Mouse (Mus musculus) spleen, postnatal 4 days (tissue): ENCODE results near the gene Cradd.

ENCODE experiments used
- DNase-seq, 2 experiments: peaks; one replicate each; pipeline ENCODE4 v3.0.0; 2022; ENCODE audit warnings: low spot score in 2 of 2

Gene Cradd

DNA sequence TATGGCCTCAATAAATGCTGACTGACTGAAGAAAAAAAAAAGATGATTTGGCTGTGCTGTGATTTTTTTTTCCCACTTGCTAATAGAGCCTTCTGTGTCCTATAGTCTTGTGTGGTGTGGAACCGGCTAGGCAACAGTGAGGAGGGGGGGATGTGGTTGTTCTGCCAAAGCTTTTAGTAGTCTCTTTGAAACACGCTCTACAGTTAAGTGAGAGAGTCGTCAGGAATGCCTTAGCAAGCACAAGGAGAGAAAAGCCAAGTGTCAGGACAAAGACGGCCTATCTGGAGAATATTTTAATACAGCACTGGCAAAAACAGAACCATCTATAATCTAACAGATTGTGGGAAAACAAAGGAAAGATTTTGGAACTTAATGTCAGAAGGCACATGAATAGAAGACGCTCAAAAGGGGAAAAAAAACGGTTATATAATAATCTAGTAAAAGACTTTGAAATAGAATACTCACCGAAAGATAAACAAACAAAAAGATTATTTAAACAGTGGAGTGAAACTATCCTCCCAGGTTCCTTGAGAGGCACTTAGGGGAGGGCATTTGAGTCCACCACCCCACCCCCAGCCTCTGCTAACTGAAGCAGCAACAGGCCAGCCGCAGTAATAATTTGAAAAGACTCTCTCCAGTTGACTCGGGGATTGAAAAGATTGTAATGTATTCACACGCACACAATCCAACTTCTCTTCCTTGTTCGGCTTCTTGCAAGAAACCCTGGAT lies 16.9 kb downstream of the Cradd start:
- no peak for DNase-seq

DNA sequence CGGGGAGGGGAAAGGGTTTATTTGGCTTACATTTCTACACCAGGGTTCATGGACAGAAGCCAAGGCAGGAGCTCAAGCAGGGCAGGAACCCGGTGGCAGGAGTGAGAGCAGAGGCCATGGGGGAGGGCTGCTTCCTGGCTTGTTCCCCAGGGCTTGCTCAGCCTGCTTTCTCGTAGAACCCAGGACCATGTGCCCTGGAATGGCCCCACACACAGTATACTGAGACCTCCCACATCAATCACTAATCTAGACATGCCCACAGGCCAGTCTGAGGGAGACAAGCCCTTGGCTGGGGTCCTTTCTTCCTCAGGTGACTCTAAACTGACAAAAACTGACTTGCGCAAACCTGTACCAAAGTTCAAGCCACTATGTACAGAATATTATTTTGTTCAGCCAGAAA lies 19.7 kb downstream of the Cradd start:
- no peak for DNase-seq

DNA sequence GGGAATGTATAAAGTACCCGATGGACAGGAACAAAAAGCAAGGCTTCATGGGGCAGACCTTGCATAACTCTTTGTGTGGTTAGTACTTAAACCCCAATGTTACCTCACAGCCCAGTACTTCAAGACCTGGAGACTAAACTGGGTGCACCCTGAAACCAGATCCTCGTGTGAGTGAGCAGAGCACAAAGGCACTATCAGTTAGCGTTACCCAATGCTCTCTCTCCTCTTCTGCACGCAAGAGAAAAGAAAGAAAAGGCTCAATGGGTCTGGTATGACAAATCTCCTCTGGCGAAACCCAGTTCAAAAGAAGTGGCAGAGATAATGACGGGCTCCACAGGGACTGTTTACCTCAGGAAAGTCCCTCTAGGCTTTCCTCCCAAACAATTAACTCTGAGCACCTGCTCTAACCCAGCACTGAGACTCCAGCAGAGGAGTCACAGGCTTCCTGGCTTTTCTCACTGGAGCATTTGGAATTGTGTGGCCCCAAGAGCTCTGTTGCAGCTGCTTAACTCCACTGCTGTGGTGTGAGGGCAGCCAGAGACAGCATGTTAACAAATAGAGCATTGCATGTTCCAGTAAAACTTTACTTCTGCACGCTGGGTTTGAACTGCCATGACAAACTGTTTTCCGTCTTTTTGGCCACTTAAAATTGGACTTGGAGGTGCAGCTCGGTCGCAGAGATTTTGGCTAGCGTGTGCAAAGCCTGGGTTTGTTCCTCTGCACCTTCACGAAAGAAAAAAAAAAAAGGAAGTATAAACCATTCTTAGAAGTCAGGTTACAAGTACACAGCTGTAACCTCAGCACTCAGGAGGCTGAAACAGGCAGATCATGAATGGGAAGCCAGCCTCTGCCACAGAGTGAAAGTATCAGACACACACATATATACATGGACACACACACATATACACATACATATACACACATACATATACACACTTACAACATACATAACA lies 21.4 kb downstream of the Cradd start:
- DNase-seq: no peak

GRCm38 (mm10) chr10:95300178-95300793 lies 23.6 kb downstream of the Cradd start:
- DNase-seq: no peak

DNA sequence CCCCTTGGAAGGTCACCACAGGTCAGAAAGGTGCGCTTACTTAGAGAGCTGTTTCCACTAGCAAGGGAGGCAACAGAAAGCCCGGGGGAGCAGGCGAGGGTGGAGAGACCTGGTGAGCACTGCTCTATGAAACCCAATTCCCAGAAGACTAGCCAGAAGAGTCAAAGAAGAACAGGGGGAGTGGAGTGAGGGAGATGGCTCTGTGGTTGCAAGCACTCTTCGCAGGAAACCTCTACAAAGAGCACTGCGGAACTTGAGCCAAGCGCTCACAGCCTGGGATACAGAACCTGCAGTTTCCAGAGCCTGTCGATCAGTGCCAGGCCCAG lies 24.2 kb downstream of the Cradd start:
- no peak for DNase-seq

GRCm38 (mm10) chr10:95299010-95299807 lies 24.7 kb downstream of the Cradd start:
- DNase-seq: no peak

DNA sequence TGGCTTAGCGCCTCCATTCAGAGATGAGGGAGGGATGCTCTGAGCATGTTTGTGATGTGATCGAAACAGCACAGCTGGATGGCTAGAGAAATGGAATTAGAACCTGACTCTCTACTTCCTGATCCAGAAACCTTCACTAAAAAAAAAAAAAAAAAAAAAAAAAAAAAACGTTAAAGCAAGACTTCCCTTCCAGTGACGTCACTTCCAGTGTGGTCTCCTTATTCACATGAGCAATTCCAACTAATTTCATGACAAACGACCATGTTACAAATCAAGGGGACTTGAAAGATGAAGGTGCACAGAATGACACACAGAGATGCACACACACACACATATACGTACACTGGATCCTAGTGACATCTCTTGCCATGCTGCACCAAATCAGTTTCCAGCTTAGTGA lies 25.4 kb downstream of the Cradd start:
- DNase-seq: no peak

DNA sequence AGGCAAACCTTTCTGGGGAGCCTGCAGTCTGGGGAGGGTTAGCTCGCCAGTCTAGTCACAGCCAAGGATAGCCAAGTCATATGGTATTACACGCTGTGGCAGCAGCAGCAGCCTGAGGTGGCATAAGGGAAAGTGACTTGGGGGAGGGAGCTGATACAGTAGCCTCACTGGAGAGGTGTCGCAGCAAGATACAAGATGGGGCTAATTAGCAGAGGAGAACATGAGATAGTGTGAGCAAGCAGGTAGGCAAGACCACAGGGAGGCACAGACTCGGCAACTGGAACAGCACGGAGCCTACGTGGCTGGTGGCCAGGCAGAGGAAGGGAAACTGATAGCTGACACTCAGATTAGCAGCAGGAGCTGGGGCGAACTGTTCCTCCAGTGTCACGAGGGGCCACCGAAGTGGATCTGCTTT lies 26.2 kb downstream of the Cradd start:
- no peak for DNase-seq

DNA sequence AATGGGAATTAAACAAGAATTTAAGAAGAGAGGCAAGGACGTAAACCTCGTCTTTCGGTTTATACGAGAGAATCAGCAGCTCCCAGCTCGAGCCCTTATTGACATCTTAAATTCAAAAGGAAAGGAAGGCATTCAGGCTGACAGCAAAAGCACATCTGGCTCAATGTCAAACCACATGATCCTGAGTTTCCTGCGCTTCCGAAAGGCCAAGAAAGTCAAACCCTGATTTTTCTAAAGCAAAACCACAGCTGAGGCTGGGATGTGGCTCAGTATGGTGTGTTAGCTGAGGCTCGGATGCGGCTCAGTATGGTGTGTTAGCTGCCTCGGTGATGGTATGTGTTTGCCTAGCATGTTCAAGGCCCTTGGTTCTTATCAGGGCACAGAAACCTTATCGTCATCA lies 26.9 kb downstream of the Cradd start:
- DNase-seq: no peak

DNA sequence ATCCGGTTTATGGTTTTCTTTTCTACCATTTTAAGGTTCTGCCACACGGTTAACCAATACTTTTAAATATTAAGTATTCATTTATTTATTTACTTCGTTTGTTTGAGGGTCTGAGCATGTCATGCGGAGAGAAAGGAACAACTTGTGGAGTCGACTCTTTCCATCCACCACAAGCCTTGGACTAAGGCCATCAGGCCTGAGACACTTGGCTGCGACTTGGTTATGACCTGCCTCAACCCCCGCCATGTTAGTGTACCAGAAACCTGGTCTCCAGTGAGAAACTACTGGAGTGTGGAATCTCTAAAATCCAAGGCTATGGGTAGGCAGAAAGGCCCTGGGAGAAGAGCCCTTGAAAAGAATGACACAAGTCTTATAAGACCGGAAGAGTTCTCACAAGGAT lies 30.7 kb downstream of the Cradd start:
- no peak for DNase-seq

- DNase-seq: no peak
Observed at GRCm38 (mm10) chr10:95292269-95292668, 31.7 kb downstream of the Cradd start.

DNA sequence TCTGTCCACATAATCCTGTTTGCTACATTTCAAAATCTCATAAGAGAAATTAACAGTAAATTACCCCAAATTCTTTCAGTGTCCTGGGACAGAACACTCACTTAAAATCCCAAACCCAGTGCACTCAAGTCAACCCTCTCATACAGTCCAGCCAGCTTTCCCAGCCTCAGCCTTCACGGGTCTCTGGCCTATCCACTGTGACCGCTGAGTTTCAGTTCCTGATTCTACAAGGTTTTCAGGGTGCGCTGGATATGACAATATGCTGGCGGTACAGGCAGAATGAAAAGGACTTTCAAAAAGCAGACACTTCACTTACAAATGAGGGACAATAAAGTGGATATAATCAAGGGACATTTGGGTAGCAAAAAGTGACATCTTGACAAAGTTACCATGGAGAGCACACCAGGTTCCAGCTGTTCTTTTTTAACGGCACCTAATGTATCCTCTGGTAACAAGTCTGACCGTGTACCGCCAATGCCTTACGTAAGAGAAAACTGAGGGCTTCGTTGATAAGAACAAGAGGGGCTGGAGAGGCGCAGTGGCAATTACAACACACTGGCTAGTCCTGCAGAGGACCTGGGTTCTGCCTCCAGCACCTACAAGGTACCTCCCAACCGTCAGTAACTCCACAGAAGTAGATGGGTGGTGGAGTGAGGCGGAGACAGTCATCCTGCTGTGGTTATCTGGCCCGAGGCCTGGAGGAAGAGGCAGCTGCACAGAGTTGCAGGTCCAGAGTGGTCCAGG lies 32.6 kb downstream of the Cradd start:
- no peak for DNase-seq

- DNase-seq: no peak
Observed at GRCm38 (mm10) chr10:95289819-95290218, 34.1 kb downstream of the Cradd start.

- no peak for DNase-seq
Observed at GRCm38 (mm10) chr10:95288206-95288605, 35.7 kb downstream of the Cradd start.

DNA sequence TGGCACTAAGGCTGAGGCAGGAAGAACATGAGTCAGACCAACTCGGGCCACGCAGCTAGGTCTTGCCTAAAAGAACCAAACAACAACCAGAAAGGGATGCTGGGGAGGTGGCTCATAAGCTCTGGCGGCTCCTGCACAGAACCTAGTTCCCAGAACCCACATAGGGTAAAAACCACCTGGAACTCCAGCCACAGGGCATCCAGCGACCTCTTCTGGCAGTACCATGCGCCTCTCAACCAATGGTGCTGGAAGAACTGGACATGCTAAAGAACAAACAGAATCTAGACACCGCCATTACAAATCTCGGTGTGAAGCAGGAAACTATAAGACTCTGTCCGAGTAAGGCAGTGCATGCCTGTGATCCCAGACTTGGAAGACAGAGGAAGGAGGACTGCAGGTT lies 36.6 kb downstream of the Cradd start:
- DNase-seq: no peak

DNA sequence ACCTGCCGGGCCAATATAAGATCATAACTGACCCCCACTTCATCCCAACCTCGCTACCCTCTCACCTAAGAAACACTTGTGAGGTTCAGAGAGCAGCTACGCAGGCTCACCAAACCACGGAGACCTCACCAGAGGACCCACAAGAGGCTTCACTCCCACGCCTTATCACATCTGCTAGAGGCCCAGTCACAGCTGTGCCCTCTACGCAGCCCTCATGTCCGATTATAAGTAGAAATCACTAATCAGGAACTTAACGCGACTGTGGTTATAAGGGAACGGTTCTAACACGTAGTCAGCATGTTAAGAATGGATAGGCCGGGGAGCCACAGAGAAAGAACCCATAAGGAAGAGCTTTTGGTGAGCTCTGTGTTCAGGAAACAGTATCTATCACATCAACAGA lies 40.5 kb downstream of the Cradd start:
- no peak for DNase-seq

GRCm38 (mm10) chr10:95281996-95282395 lies 41.9 kb downstream of the Cradd start:
- DNase-seq: no peak

DNA sequence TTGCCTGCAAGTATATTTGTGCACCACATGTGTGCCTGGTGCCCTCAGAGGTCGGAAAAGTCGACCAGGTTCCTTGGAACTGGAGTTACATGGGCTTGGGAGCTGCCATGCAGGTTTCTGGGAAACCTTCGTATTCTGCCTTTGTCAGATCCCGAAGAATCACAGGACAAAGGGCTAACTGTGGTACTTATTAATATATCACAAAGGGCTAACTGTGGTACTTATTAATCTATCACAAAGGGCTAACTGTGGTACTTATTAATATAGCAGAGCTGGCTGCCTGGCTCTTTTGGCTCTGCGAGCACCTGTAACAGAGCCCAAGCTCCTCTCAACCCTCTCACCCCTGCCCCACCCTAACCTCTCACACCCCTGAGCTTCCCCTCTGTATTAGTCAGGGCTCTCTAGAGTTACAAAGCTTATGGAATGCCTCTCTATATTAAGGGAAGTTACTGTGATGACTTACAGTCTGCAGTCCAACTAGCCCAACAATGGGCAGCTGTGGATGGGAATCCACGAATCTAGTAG lies 42.4 kb downstream of the Cradd start:
- no peak for DNase-seq

DNA sequence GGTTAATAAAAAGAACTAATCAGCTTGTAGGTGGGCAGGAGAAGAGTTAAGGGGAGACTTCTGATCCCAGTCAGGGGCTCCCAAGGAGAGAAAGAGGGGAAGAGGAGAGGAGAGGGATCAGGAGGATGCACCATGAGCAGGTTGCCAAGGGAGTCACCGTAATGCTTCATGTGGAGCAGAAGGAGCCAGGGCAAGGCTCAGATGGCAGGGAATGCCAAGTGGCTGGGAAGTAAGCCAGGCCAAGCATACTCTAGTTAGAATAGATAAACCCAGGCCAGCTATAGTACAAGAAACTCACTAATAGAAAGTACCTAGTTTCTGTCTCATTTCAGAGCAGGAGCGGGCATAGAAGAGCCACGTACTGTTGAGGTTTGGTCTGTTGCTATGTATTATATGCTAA lies 43.6 kb downstream of the Cradd start:
- no peak for DNase-seq

- no peak for DNase-seq
Observed at GRCm38 (mm10) chr10:95279459-95279858, 44.5 kb downstream of the Cradd start.

GRCm38 (mm10) chr10:95278085-95278484 lies 45.8 kb downstream of the Cradd start:
- no peak for DNase-seq
